Comparison of ENCODE assay signal across 20 mouse cellular contexts in the genomic region with DNA sequence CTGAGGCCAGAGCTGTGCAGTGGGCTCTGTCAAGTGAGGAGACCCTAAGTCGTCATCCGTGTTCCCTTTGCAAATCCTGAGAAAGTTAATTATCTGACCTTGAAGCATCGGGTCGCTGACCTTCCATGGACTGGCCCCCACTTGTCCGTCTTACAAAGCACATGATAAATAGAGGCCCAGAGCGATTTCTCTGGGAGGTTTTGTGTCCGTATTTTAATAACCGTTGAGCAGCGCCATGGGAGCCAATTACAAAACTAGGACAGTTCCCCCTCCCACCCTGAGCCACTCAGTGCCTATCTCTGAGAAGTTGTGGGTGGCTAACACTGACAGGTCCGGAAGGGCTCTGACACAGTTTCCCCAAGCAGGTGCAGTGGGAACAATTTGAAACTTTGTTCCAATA. TPM values are rescaled to one million over a fixed set of nuclear protein-coding genes. Genes with fewer than 3 reads are reported as not detected.
"Had no signal": no experiment of that assay in that cellular context is flagged by ENCODE, and none has a peak within 500 bp of the region (broad histone marks: within the 10 kb centered on the region; RNA-seq: fewer than 3 reads in every experiment).

No protein-coding gene starts in this region.

- H3K27ac ChIP-seq: liver, embryonic 13.5 days; liver, embryonic 15.5 days; lung, embryonic 15.5 days; macrophage; midbrain, embryonic 13.5 days; midbrain, embryonic 15.5 days; neural tube, embryonic 12.5 days had no signal

- DNase-seq: liver, embryonic 13.5 days; liver, postnatal 0 days; lung, adult 2 months; lung, postnatal 14 days; lung, postnatal 36 days; right cerebral cortex, postnatal 14 days; right cerebral cortex, postnatal 4 days; spleen, adult 18-20 months; thymus, adult 18-20 months; thymus, postnatal 14 days; thymus, postnatal 36 days had no signal

- H3K27me3 ChIP-seq: liver, embryonic 13.5 days; liver, embryonic 15.5 days; lung, embryonic 15.5 days; midbrain, embryonic 15.5 days; neural tube, embryonic 12.5 days had no signal

- H3K36me3 ChIP-seq: liver, embryonic 13.5 days; liver, embryonic 15.5 days; lung, embryonic 15.5 days; midbrain, embryonic 13.5 days; midbrain, embryonic 15.5 days; neural tube, embryonic 12.5 days had no signal

- H3K9me3 ChIP-seq: liver, embryonic 13.5 days; liver, embryonic 15.5 days; lung, embryonic 15.5 days; megakaryocyte, embryonic 14.5 days; midbrain, embryonic 13.5 days; midbrain, embryonic 15.5 days; neural tube, embryonic 12.5 days had no signal

- H3K4me3 ChIP-seq: liver, embryonic 13.5 days; liver, embryonic 15.5 days; lung, embryonic 15.5 days; megakaryocyte, embryonic 14.5 days; midbrain, embryonic 13.5 days; midbrain, embryonic 15.5 days; neural tube, embryonic 12.5 days had no signal

- H3K9ac ChIP-seq: liver, embryonic 13.5 days; liver, embryonic 15.5 days; liver, postnatal 0 days; lung, embryonic 15.5 days; midbrain, embryonic 13.5 days; midbrain, embryonic 15.5 days; neural tube, embryonic 12.5 days had no signal

- H3K4me2 ChIP-seq: liver, embryonic 13.5 days; liver, embryonic 15.5 days; lung, embryonic 15.5 days; midbrain, embryonic 11.5 days; midbrain, embryonic 13.5 days; midbrain, embryonic 15.5 days; neural tube, embryonic 12.5 days had no signal

- ATAC-seq: liver, postnatal 0 days; lung, postnatal 0 days; midbrain, embryonic 13.5 days; midbrain, embryonic 15.5 days had no signal

- H3K4me1 ChIP-seq: liver, embryonic 13.5 days; liver, embryonic 15.5 days; lung, embryonic 15.5 days; megakaryocyte, embryonic 14.5 days; midbrain, embryonic 13.5 days; midbrain, embryonic 15.5 days; neural tube, embryonic 12.5 days had no signal

RNA-seq across cellular contexts. Expression of a gene that starts 32.5 kb away (rescaled TPM):
- polyA plus RNA-seq: macrophage had no signal

RNA-seq across cellular contexts. Expression of a gene that starts 56.1 kb away (rescaled TPM):
- polyA plus RNA-seq: lung, adult 2 months; lung, postnatal 0 days; macrophage had no signal
